Mouse (Mus musculus): Measurements from ENCODE around the gene Cacnb1.

- no peak for TF ChIP-seq POLR2A (IDR thresholded peaks at IDR 0.05; ENCODE audit: insufficient read depth, low read length)
- TF ChIP-seq EP300 (IDR thresholded peaks at IDR 0.05; ENCODE audit: insufficient read depth, low read depth, low read length), result no peak
Measured at GRCm38 (mm10) chr11:97955146-97955902, 67.5 kb downstream of the Cacnb1 start.

Data from ES-Bruce4 (cell line).